Mouse (Mus musculus): ENCODE measurements at regions not wholly inside any gene's neighbourhood (a gene's known extent, or its start where the extent isn't known, plus 50 kb on each side); places are given as distances from the start of the nearest gene placed in this dataset.

DNA sequence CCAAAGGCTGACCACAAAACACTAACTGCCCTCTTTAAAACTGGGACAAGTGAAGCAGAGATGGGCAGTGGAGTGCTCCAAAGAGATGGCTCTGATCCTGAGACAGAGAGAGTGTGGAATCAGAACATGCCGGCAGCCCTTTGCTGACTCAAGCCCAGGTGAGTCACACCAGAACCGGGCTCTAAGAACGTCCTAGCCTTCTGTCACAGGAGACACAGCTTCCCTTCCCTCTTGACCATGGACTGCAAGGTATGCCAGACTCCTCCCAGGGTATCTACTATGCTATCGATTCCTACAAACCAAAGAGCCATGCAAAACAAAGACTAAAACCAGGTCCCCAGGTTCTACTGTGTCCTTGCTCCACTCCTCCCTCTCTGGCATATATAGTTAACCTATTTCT is 98.0 kb downstream of the Dhx15 start:
- DNase-seq, result no peak

- no peak for DNase-seq
Observed at GRCm38 (mm10) chr5:52088131-52088530, 102.2 kb downstream of the Dhx15 start.

- DNase-seq, result no peak
Observed at GRCm38 (mm10) chr5:52086766-52087429, 103.4 kb downstream of the Dhx15 start.

DNA sequence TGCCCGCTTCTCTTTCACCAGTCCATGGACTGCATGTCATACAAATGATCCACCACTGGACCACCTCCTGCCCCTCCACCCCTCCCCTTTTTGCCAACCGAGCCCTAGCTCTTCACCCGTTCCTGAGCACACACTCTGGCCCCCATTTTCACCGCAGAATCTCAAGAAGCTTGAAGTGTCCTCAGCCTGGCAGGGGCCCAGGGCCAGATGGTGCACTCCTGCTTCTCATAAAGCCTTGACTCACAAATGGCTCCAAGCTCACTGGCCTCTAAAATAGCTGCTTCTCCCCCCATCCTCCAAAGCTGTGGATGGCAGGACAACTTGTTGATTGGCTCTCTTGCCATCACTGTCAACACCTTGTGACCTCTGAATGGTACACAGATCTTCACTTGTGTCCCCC is 110.0 kb downstream of the Dhx15 start:
- no peak for DNase-seq

DNA sequence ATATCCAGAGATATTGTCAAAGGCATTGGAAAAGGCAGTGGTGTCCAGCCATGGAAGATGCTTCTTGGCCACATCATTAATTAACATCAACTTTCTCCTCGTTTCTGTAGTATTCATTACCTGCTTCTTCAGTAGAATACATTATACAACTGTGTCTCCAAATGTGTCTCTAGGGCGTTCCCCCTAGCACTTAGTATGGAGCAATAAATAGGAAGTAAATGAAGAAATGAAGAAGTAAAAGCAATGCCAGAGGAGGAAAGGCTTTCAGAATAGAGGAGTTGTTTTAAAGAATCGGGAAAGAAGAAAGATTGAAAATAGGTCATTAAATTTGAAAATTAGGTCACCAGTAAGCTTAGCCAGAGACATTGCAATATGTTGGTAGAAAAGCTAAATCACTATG is 112.6 kb downstream of the Dhx15 start:
- DNase-seq, result no peak

DNA sequence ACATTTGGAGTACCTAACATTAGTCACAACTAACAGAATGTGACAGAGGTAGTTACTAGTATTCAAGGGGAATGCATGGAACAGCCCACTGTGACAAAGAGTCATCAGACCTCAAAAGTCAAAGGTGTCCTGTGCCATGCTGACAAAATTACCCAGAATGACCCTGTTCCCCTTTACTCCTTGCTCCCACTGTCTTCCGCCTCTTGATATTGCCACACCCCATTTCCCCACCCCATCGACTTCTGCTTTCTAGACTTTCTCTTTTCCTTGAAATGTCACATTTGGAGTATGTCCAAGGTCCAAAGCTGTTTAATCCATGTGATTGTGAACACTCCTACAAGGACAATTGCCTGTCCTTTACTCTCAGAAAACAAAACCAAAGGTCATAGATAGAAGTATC is 115.2 kb downstream of the Dhx15 start:
- DNase-seq, result no peak

- peak; percentile 91 for DNase-seq
Observed at GRCm38 (mm10) chr5:52064804-52065451, 125.4 kb downstream of the Dhx15 start.

- peak; percentile 56 for DNase-seq
Observed at GRCm38 (mm10) chr5:52062214-52062613, 128.1 kb downstream of the Dhx15 start.

GRCm38 (mm10) chr5:52061226-52061625 is 129.1 kb downstream of the Dhx15 start:
- no peak for DNase-seq

GRCm38 (mm10) chr5:52057261-52057660 is 133.1 kb downstream of the Dhx15 start:
- no peak for DNase-seq

GRCm38 (mm10) chr5:52052072-52052465 is 138.2 kb downstream of the Dhx15 start:
- no peak for DNase-seq

GRCm38 (mm10) chr5:52051383-52052071 is 138.8 kb downstream of the Dhx15 start:
- peak; percentile 44 for DNase-seq

DNA sequence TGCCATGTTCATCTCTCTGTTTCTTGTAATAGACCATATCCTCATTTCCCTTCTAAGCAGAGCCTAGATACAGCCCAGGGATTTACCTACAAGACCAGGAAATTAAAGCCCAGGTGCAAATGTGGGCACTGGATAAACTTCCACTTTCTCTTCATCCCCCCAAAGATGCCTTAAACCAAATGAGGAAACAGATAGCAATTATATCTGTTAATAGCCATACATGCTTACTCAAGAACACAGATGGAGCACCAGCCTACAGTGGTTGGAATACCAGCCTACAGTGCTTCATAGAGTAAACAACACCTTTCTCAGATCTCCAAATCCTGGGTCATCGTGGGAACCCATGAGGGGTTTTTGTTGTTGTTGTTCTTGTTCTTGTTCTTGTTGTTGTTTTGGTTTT is 141.5 kb downstream of the Dhx15 start:
- no peak for DNase-seq

GRCm38 (mm10) chr5:52046704-52047103 is 143.6 kb downstream of the Dhx15 start:
- no peak for DNase-seq

GRCm38 (mm10) chr5:52044101-52044500 is 146.2 kb downstream of the Dhx15 start:
- DNase-seq, result no peak

DNA sequence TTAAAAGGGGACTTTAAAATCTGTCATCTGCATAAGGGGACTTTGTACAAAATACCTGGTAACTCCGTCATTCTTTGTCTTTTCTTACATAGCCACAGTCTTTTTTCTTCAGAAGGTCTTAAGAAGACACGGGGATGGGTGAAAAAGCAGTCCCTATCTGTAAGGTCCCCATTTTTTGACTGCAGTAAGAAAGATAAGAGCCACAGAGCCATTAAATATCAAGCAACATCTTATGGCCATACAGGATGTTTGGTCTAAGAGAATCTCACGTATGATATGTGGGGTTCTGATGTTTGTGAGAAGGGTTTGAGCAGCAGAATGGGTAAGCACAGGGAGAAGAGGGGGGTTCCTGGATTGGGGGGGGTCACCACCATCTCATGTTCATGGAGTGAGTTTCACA is 148.9 kb downstream of the Dhx15 start:
- DNase-seq, result no peak

- peak; percentile 48 for DNase-seq
Observed at GRCm38 (mm10) chr5:52040427-52041312, 149.6 kb downstream of the Dhx15 start.

DNA sequence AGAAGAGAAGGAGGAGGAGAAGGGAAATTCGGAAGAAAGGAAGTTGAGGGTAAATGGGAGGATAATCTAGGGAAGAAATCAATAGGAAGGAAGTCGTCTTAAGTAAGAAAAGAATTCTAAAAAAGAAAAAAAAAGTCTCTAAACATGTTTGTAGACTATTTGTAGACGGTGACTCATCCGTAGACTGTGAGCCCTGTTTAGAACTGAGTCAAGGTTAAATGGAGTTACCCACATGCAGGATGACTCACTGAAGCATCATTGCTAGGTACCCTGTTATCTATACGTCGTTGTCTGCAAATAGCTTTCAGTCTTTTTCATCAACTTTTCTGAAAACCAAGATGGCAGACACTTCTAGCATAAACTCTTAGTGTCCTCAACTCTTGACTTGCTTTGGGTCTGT is 155.0 kb downstream of the Dhx15 start:
- DNase-seq, result no peak

GRCm38 (mm10) chr5:52027478-52027877 is 162.8 kb downstream of the Dhx15 start:
- DNase-seq, result no peak

DNA sequence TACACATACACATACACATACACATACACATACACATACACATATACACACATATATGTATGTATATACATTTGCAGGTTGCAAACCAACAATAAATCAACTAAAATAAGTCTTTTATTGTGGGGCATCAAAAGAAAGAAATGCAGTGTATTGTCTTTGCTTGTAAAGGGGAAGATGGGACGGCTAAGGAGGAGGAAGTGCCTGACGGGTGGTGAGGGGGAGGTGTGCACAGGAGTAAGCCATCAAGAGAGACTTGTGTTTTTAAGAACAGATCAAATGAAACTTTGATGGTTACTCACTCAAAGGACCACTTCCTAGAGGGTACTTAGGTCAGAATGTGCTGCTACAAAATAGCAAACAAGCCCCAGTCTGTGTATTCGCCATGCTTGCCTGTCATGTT is 164.2 kb downstream of the Dhx15 start:
- DNase-seq, result no peak

DNA sequence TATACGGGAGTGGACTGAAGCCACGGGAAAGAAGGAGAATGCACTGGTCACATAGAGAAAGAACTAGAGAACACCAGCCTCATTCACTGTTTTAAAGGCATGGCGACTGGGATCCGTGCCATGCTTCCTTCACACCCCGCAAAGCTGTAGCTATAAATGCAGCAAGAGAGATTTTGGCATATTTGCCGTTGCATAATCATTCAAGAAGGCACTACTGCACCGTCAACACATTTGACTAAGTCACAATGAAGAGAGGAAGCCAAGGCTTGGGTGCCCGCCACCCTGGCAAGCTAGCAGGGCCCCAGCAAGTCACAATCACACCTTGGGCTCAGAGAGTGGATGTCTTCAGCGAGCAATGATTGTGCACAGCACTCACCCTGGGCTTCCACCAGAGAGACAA is 167.1 kb downstream of the Dhx15 start:
- DNase-seq, result peak; percentile 6

- DNase-seq, result no peak
Observed at GRCm38 (mm10) chr5:52016992-52017391, 173.3 kb downstream of the Dhx15 start.

DNA sequence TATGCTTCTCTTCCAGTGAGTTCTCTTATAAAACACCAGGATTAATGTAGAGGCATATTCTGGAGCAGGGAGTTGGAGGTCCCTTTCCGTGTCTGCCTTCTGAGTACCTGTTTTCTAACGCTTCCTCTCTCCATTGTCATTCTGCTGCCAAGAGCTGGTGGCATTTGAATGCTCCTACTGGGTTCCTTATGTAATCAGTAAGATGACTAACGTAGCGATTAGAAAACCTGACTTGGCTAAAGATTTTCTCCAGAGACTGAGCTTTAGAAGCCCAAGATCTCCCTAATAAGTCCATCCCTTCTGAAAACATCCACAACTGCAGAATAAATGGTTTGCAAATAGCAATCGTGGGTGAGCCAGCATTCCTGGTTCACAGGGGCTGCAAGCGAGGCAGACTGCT is 174.5 kb downstream of the Dhx15 start:
- DNase-seq, result no peak

All from heart, postnatal 4 days (tissue).